ENCODE assay signal across 8 mouse cellular contexts in the genomic region with DNA sequence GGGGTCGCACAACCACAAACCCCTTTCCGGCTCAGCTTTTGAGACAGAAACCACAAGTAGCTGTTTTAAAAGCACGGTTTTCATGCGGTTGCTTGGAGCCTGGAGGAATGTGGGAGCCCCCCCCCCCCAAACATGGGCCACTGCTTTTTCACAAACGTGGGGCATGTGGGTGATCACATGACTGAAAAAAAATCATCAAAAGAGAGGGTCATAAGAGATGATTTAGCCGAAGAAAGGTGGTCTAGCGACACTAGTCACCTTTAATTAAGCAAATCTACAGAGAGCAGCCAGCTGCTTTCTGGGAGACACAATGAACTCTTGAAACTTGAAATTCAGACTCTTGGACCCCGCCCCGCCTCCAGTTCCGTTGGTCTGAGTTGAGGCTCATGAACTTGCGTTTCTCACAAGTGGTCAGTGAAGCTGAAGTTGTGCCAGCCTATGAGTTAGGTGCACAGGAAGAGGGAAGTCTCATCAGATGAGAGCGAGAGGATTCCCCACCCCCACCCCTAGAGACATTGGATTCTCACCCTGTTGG. TPM values are rescaled to one million over a fixed set of nuclear protein-coding genes. Genes with fewer than 3 reads are reported as not detected.
DNase-seq lines count a peak whose midpoint lies in the region; ATAC-seq and TF ChIP-seq lines count a peak whose summit lies in the region.

No protein-coding gene starts in this region.

- H3K36me3 ChIP-seq in embryonic facial prominence, embryonic 12.5 days: no peaks in the 10 kb centered on the region
- H3K36me3 ChIP-seq in kidney, adult 2 months (ENCODE audit: control insufficient read depth, insufficient read depth, low read length): no peaks in the 10 kb centered on the region
- no peaks in the 10 kb centered on the region for H3K36me3 ChIP-seq in lung, postnatal 0 days (ENCODE audit: insufficient read depth, low read length)
- no peaks in the 10 kb centered on the region for H3K36me3 ChIP-seq in stomach, embryonic 15.5 days

- no peaks in the 10 kb centered on the region for H3K9me3 ChIP-seq in embryonic facial prominence, embryonic 12.5 days
- no peaks in the 10 kb centered on the region for H3K9me3 ChIP-seq in lung, postnatal 0 days (ENCODE audit: low read length)
- no peaks in the 10 kb centered on the region for H3K9me3 ChIP-seq in stomach, embryonic 15.5 days

- no peak for TF ChIP-seq POLR2A in kidney, adult 2 months (IDR thresholded peaks at IDR 0.05; ENCODE audit: low read depth, low read length)

- no peak for DNase-seq in gastrocnemius, adult 2 months
- DNase-seq in gastrocnemius, postnatal 14 days: no peak
- peak; percentile 35 for DNase-seq in kidney, adult 2 months
- DNase-seq in lung, postnatal 0 days (ENCODE audit: low spot score): peak; percentile 25
- no peak for DNase-seq in frontal cortex, adult 2 months (ENCODE audit: extremely low spot score in 1 of 2, low spot score in 1 of 2)
- DNase-seq in urinary bladder, adult 18-20 months (ENCODE audit: low spot score in 2 of 2): no peak

- H3K9ac ChIP-seq in embryonic facial prominence, embryonic 12.5 days: peak overlapping the region; percentile 83; the same call in 1 of the 2 replicates
- no peak overlapping the region for H3K9ac ChIP-seq in lung, postnatal 0 days (replicated peaks; ENCODE audit: low read depth)
- peak overlapping the region; percentile 52; the same call in 1 of the 2 replicates for H3K9ac ChIP-seq in stomach, embryonic 15.5 days

- intact Hi-C loops in gastrocnemius, adult 2 months (cut with DNase I): loop anchor here (2.0 to 5.0 kb wide), 2 partner anchors 116 to 330 kb away; no protein-coding TSS in a partner anchor
- intact Hi-C loops in gastrocnemius, postnatal 14 days (cut with DNase I; ENCODE audit: low total_unique reads): loop anchor here (2.0 kb wide), 1 partner anchor 116 kb away; no protein-coding TSS in a partner anchor

- TF ChIP-seq CTCF in gastrocnemius, adult 2 months (IDR thresholded peaks at IDR 0.05): no peak
- no peak for TF ChIP-seq CTCF in kidney, adult 2 months (conservative IDR thresholded peaks at IDR 0.05; ENCODE audit: insufficient read depth, insufficient read length, low read depth, low read length)
- no peak for TF ChIP-seq CTCF in lung, postnatal 0 days (IDR thresholded peaks at IDR 0.05)

- ATAC-seq in embryonic facial prominence, embryonic 12.5 days (ENCODE audit: insufficient number of reproducible peaks, insufficient read depth, low FRiP score, low TSS enrichment): no peak
- no peak for ATAC-seq in lung, postnatal 0 days
- no peak for ATAC-seq in stomach, embryonic 15.5 days (ENCODE audit: insufficient read depth, low FRiP score, low read depth)

- peak overlapping the region; percentile 76; the same call in 1 of the 2 replicates for H3K27ac ChIP-seq in gastrocnemius, adult 2 months
- H3K27ac ChIP-seq in embryonic facial prominence, embryonic 12.5 days: peak overlapping the region; percentile 85
- no peak overlapping the region for H3K27ac ChIP-seq in kidney, adult 2 months (ENCODE audit: insufficient read depth, low read depth, low read length)
- H3K27ac ChIP-seq in lung, postnatal 0 days (ENCODE audit: low read length): no peak overlapping the region
- 0 out of 2 replicates have a peak overlapping the region, but pooled peaks have one; percentile 67 for H3K27ac ChIP-seq in stomach, embryonic 15.5 days

- no peaks in the 10 kb centered on the region for H3K27me3 ChIP-seq in embryonic facial prominence, embryonic 12.5 days
- no peaks in the 10 kb centered on the region for H3K27me3 ChIP-seq in kidney, adult 2 months (replicated peaks; ENCODE audit: control insufficient read depth, insufficient read depth, low read length)
- H3K27me3 ChIP-seq in lung, postnatal 0 days (replicated peaks; ENCODE audit: insufficient read depth, low read length): no peaks in the 10 kb centered on the region
- H3K27me3 ChIP-seq in stomach, embryonic 15.5 days (replicated peaks): no peaks in the 10 kb centered on the region

- TF ChIP-seq EP300 in lung, postnatal 0 days (IDR thresholded peaks at IDR 0.05): no peak

- peak overlapping the region; percentile 97 for H3K4me2 ChIP-seq in embryonic facial prominence, embryonic 12.5 days (replicated peaks)
- H3K4me2 ChIP-seq in lung, postnatal 0 days (replicated peaks; ENCODE audit: low read depth, low read length): peak overlapping the region; percentile 100
- H3K4me2 ChIP-seq in stomach, embryonic 15.5 days: peak overlapping the region; percentile 96

- 14% methylated on average over 12 of the region's 12 CpGs for WGBS in embryonic facial prominence, embryonic 12.5 days
- 25% methylated on average over 12 of the region's 12 CpGs for WGBS in kidney, adult 2 months
- 19% methylated on average over 12 of the region's 12 CpGs for WGBS in lung, postnatal 0 days
- WGBS in stomach, embryonic 15.5 days: 26% methylated on average over 12 of the region's 12 CpGs

- H3K4me3 ChIP-seq in gastrocnemius, adult 2 months: peak overlapping the region; percentile 71
- peak overlapping the region; percentile 73 for H3K4me3 ChIP-seq in embryonic facial prominence, embryonic 12.5 days
- H3K4me3 ChIP-seq in kidney, adult 2 months (ENCODE audit: insufficient read depth, low read depth, low read length): peak overlapping the region; percentile 54
- H3K4me3 ChIP-seq in lung, postnatal 0 days (ENCODE audit: low read depth, low read length): peak overlapping the region; percentile 66
- H3K4me3 ChIP-seq in stomach, embryonic 15.5 days (replicated peaks): peak overlapping the region; percentile 74

- peaks cover 13% of the 10 kb centered on the region for H3K4me1 ChIP-seq in embryonic facial prominence, embryonic 12.5 days
- H3K4me1 ChIP-seq in kidney, adult 2 months (ENCODE audit: control insufficient read depth, insufficient read depth, low read length): peaks cover 8% of the 10 kb centered on the region; the same call in 1 of the 2 replicates
- H3K4me1 ChIP-seq in lung, postnatal 0 days (ENCODE audit: insufficient read depth, low read depth, low read length): peaks cover 8% of the 10 kb centered on the region; the same call in 1 of the 2 replicates
- H3K4me1 ChIP-seq in stomach, embryonic 15.5 days: 0 out of 2 replicates have a peak, but pooled peaks cover 3% of the 10 kb centered on the region

RNA-seq across cellular contexts. Expression of a gene that starts 1.0 kb away (rescaled TPM):
- total RNA-seq in gastrocnemius, adult 2 months (2021): 1 to 10 TPM in 1 of 2 experiments, under 1 TPM in 1; 0.94 to 1.3 TPM
- total RNA-seq in gastrocnemius, postnatal 14 days (2021): 1 to 10 TPM; 2.4 to 2.7 TPM
- 13.9 and 16.6 TPM in 2 replicates for polyA plus RNA-seq in embryonic facial prominence, embryonic 12.5 days (2016; fragmentation: Nextera tagmentation; extraction: Ambion mirVana)
- polyA plus RNA-seq in kidney, adult 2 months (2012; rRNA removed): 10.5 and 12.5 TPM in 2 replicates
- 2.7 and 3.4 TPM in 2 replicates for polyA plus RNA-seq in lung, postnatal 0 days (2015; fragmentation: Nextera tagmentation; extraction: Ambion mirVana)
- 20.3 and 20.9 TPM in 2 replicates for polyA plus RNA-seq in stomach, embryonic 15.5 days (2015; fragmentation: Nextera tagmentation; extraction: Ambion mirVana)
- polyA plus RNA-seq in frontal cortex, adult 2 months (2012; rRNA removed): 5.5 and 5.7 TPM in 2 replicates

Comparison
In these comparisons a context has a peak if more than half of its experiments do, and no peak if none do; other contexts are left out.
1. DNase-seq: peak in kidney, adult 2 months (single experiment) and lung, postnatal 0 days (single experiment); none in gastrocnemius, adult 2 months (single experiment), gastrocnemius, postnatal 14 days (single experiment), frontal cortex, adult 2 months (0 of 2) and urinary bladder, adult 18-20 months (0 of 2).
2. H3K27ac ChIP-seq: peak in gastrocnemius, adult 2 months (single experiment), embryonic facial prominence, embryonic 12.5 days (single experiment) and stomach, embryonic 15.5 days (single experiment); none in kidney, adult 2 months (single experiment) and lung, postnatal 0 days (single experiment).
3. Peak in every context shown above with its lines, with median percentiles within 50 percentile points of each other: H3K4me3 ChIP-seq and H3K4me2 ChIP-seq.